Mouse (Mus musculus) MN1 (cell line): ENCODE results near the gene Ush2a.

ENCODE experiments used
- DNase-seq: peaks from one replicate; pipeline ENCODE4 v3.0.0-alpha.2; 2016; ENCODE audit warnings: low spot score

Ush2a gene

GRCm38 (mm10) chr1:188772516-188773229 is 510.9 kb downstream of the Ush2a start:
- DNase-seq: no peak

GRCm38 (mm10) chr1:188773631-188774030 is 511.8 kb downstream of the Ush2a start:
- DNase-seq: no peak

GRCm38 (mm10) chr1:188777556-188778161 is 515.8 kb downstream of the Ush2a start:
- no peak for DNase-seq

- DNase-seq: no peak
These were observed 523.2 kb downstream of the Ush2a start for GRCm38 (mm10) chr1:188785056-188785455.

GRCm38 (mm10) chr1:188805069-188805468 is 543.2 kb downstream of the Ush2a start:
- no peak for DNase-seq

GRCm38 (mm10) chr1:188805852-188806251 is 544.0 kb downstream of the Ush2a start:
- DNase-seq: no peak

GRCm38 (mm10) chr1:188810631-188811030 is 548.8 kb downstream of the Ush2a start:
- DNase-seq: no peak

- no peak for DNase-seq
These were observed 553.2 kb downstream of the Ush2a start for GRCm38 (mm10) chr1:188815072-188815471.

- no peak for DNase-seq
These were observed 562.4 kb downstream of the Ush2a start for GRCm38 (mm10) chr1:188824195-188824594.

GRCm38 (mm10) chr1:188824878-188825532 is 563.2 kb downstream of the Ush2a start:
- no peak for DNase-seq

GRCm38 (mm10) chr1:188830527-188831407 is 568.9 kb downstream of the Ush2a start:
- DNase-seq: no peak

GRCm38 (mm10) chr1:188833906-188834305 is 572.1 kb downstream of the Ush2a start:
- DNase-seq: no peak

- DNase-seq: no peak
These were observed 572.9 kb downstream of the Ush2a start for GRCm38 (mm10) chr1:188834770-188835169.

- no peak for DNase-seq
These were observed 575.9 kb downstream of the Ush2a start for GRCm38 (mm10) chr1:188837613-188838295.

GRCm38 (mm10) chr1:188847242-188847641 is 585.4 kb downstream of the Ush2a start:
- no peak for DNase-seq

- no peak for DNase-seq
These were observed 591.0 kb downstream of the Ush2a start for GRCm38 (mm10) chr1:188852776-188853175.

GRCm38 (mm10) chr1:188854240-188854639 is 592.4 kb downstream of the Ush2a start:
- no peak for DNase-seq

GRCm38 (mm10) chr1:188855034-188855433 is 593.2 kb downstream of the Ush2a start:
- DNase-seq: no peak

- no peak for DNase-seq
These were observed 597.9 kb downstream of the Ush2a start for GRCm38 (mm10) chr1:188859718-188860117.

GRCm38 (mm10) chr1:188865881-188866280 is 604.1 kb downstream of the Ush2a start:
- DNase-seq: no peak

GRCm38 (mm10) chr1:188866515-188866914 is 604.7 kb downstream of the Ush2a start:
- no peak for DNase-seq
